Mouse (Mus musculus) kidney, adult 2 months (tissue): Measurements from ENCODE around the gene Arhgap25. TPM values are rescaled to one million over a fixed set of nuclear protein-coding genes. Genes with fewer than 3 reads are reported as not detected.

Experiments
- DNase-seq: peaks from one replicate; pipeline ENCODE4 v3.0.0; 2021
- H3K27ac ChIP-seq: fragments of 200-500 bp; 2 replicates; pipeline ENCODE4 v1.5.1; 2012; ENCODE audit warnings: low read depth, low read length, control low read depth, inconsistent platforms; ENCODE audit not compliant: insufficient read depth
- H3K27me3 ChIP-seq: fragments of 200-500 bp; replicated peaks from 2 replicates; pipeline ENCODE4 v1.6.1; 2012; ENCODE audit warnings: mild to moderate bottlenecking, moderate library complexity, low read length, inconsistent platforms; ENCODE audit not compliant: control insufficient read depth, insufficient read depth
- H3K36me3 ChIP-seq: fragments of 200-500 bp; 2 replicates; pipeline ENCODE4 v1.6.1; 2012; ENCODE audit warnings: mild to moderate bottlenecking, moderate library complexity, low read length, inconsistent platforms; ENCODE audit not compliant: control insufficient read depth, insufficient read depth
- H3K4me1 ChIP-seq: fragments of 200-500 bp; 2 replicates; pipeline ENCODE4 v1.6.1; 2011; ENCODE audit warnings: low read length; ENCODE audit not compliant: control insufficient read depth, insufficient read depth
- H3K4me3 ChIP-seq: fragments of 200-500 bp; 2 replicates; pipeline ENCODE4 v1.5.1; 2011; ENCODE audit warnings: mild to moderate bottlenecking, low read depth, low read length, control low read depth; ENCODE audit not compliant: insufficient read depth
- CTCF ChIP-seq: fragments of 200-500 bp; conservative IDR thresholded peaks from 2 replicates; pipeline ENCODE4 v1.5.1; 2011; ENCODE audit warnings: low read depth, mild to moderate bottlenecking, control low read depth, low read length, moderate library complexity, mixed read lengths; ENCODE audit not compliant: insufficient read depth, insufficient read length
- POLR2A ChIP-seq: fragments of 200-500 bp; IDR thresholded peaks from one replicate; pipeline ENCODE4 v1.6.1; 2011; ENCODE audit warnings: low read depth, low read length, control low read depth
- WGBS: fragments of 180-500 bp; shearing (Covaris S2); methylation state at CpG from one replicate; pipeline ENCODE4 v1.1.7; 2018; 5-methylcytosine and 5-hydroxymethylcytosine counted together
- polyA plus RNA-seq: library from polyadenylated mRNA; depleted of rRNA; stranded (reverse); fragments of >200 nt; gene quantifications from 2 replicates; pipeline ENCODE4 v1.2.3, GENCODE M21; 2012

Gene Arhgap25
- polyA plus RNA-seq, 1 experiment = 1.5 TPM

DNA sequence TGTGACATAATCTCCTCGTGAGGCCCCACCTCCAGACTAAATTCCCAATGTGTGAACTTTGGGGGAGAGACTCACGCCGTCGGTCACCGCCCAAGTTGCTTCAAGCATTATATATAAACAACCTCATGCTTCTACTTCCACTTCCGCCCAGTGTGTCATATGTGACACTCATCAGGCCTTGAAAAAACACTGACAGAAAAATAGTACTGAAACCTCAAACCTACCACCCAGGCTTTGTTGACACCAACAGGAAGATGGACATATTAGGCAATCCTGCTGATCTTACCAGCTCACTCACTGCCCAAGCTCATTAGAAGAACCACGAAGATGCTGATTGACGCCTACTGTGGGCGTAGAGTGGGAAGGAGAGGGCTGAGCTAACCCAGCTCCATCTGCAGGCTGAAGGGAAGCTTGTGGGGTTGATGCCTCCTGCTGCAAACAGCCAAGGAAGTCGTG, 30.2 kb downstream of the Arhgap25 start:
- H3K27ac ChIP-seq = no peak overlapping the region
- 75% methylated on average over 10 of the region's 10 CpGs for WGBS
- no peaks in the 10 kb centered on the region for H3K36me3 ChIP-seq
- no peaks in the 10 kb centered on the region for H3K27me3 ChIP-seq
- no peak overlapping the region for H3K4me3 ChIP-seq
- no peak for TF ChIP-seq POLR2A
- DNase-seq = peak; percentile 33
- H3K4me1 ChIP-seq = no peaks in the 10 kb centered on the region

DNA sequence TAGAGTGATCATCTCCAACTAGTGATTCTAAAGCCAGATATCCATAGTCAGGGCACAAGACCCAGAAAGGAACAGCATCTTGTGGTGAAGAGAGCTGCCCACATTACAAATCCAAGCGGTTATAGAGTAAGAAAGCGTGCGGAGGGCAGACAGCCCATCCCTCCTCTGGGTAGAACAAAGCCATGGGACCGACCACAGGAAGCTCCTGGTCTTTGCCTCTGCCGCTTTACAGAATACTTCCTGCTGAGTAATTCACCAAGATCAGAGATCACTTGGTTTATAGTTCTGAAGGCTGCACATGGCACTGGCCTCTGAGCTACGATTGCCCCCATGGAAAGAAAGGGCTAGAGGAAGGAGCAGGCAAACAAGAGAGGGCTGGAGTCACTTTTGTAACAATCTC, 30.6 kb downstream of the Arhgap25 start:
- Histone ChIP-seq H3K36me3 (no peaks in the 10 kb centered on the region), H3K27ac (no peak overlapping the region), H3K27me3 (no peaks in the 10 kb centered on the region), H3K4me3 (no peak overlapping the region), H3K4me1 (no peaks in the 10 kb centered on the region)
- DNase-seq = no peak
- no peak for TF ChIP-seq CTCF
- TF ChIP-seq POLR2A = no peak
- WGBS = 66% methylated on average over 6 of the region's 6 CpGs

- Histone ChIP-seq H3K27me3 (no peaks in the 10 kb centered on the region), H3K4me3 (no peak overlapping the region), H3K27ac (no peak overlapping the region), H3K36me3 (no peaks in the 10 kb centered on the region), H3K4me1 (no peaks in the 10 kb centered on the region)
- WGBS = 90% methylated on average over 7 of the region's 7 CpGs
- no peak for DNase-seq
- TF ChIP-seq CTCF = no peak
- no peak for TF ChIP-seq POLR2A
Measured at GRCm38 (mm10) chr6:87500696-87501095, 32.4 kb downstream of the Arhgap25 start.

DNA sequence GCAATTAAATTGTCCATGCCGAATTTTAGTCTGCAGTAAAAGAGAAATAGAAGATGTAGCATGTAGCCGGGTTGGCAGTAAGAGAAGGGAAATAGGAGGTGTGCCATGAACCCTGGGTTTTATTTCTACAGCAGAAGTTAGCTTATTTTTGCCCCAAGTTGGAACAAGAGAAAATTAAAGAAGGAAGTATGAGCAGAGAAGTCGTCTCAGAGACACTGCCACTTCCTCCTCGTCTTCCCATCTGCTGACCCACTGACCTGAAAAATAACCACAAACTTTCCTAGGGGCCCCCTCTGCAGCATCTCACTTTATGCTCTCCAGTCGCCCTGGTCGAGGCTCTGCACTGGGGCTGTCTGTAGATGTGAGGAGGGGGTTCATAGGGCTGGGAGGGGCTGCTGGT, 33.3 kb downstream of the Arhgap25 start:
- peak; percentile 8 for DNase-seq
- H3K27me3 ChIP-seq = no peaks in the 10 kb centered on the region
- no peaks in the 10 kb centered on the region for H3K4me1 ChIP-seq
- WGBS = 50% methylated on average over 6 of the region's 6 CpGs
- no peak overlapping the region for H3K4me3 ChIP-seq
- H3K36me3 ChIP-seq = no peaks in the 10 kb centered on the region
- TF ChIP-seq CTCF = no peak
- H3K27ac ChIP-seq = no peak overlapping the region

DNA sequence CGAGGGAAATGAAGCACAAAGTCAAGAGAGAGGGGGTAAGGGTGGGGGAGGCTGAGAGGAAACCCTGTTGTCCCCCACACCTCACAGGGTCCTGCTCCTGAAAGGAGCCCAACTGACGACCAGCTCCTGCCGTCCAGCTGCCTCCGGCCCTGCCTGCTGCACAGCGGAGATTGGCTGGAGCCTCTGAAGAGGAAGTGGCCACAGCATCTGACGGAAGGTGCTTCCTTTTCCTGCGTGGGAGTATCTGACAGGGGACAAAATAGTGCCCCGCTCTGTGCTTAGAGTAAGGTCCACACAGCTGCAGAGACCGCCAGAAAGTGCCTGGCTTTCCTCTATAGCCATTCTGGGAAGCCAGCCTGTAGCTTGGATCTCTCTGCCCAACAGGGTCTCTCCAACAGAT, 36.9 kb downstream of the Arhgap25 start:
- WGBS = 40% methylated on average over 9 of the region's 9 CpGs
- H3K27ac ChIP-seq = peak overlapping the region; percentile 64
- DNase-seq = peak; percentile 62
- no peaks in the 10 kb centered on the region for H3K36me3 ChIP-seq
- H3K4me3 ChIP-seq = peak overlapping the region; percentile 61
- H3K27me3 ChIP-seq = no peaks in the 10 kb centered on the region
- TF ChIP-seq CTCF = no peak
- no peak for TF ChIP-seq POLR2A
- no peaks in the 10 kb centered on the region for H3K4me1 ChIP-seq

GRCm38 (mm10) chr6:87494339-87494738, 38.7 kb downstream of the Arhgap25 start:
- 55% methylated on average over 9 of the region's 9 CpGs for WGBS
- DNase-seq = peak; percentile 31
- H3K27ac ChIP-seq = no peak overlapping the region
- H3K4me1 ChIP-seq = no peaks in the 10 kb centered on the region
- H3K27me3 ChIP-seq = no peaks in the 10 kb centered on the region
- TF ChIP-seq CTCF (no peak), POLR2A (no peak)
- H3K36me3 ChIP-seq = no peaks in the 10 kb centered on the region
- H3K4me3 ChIP-seq = peak overlapping the region; percentile 12; the same call in 1 of the 2 replicates

- Histone ChIP-seq H3K4me3 (no peak overlapping the region), H3K4me1 (no peaks in the 10 kb centered on the region), H3K36me3 (no peaks in the 10 kb centered on the region), H3K27me3 (no peaks in the 10 kb centered on the region), H3K27ac (no peak overlapping the region)
- TF ChIP-seq CTCF = peak; percentile 34
- TF ChIP-seq POLR2A = no peak
- peak; percentile 15 for DNase-seq
- 71% methylated on average over 6 of the region's 6 CpGs for WGBS
Measured at GRCm38 (mm10) chr6:87487657-87488426, 45.2 kb downstream of the Arhgap25 start.

GRCm38 (mm10) chr6:87484806-87485205, 48.3 kb downstream of the Arhgap25 start:
- Histone ChIP-seq H3K27ac (no peak overlapping the region), H3K4me1 (no peaks in the 10 kb centered on the region), H3K4me3 (no peak overlapping the region), H3K27me3 (no peaks in the 10 kb centered on the region), H3K36me3 (no peaks in the 10 kb centered on the region)
- DNase-seq = no peak
- TF ChIP-seq POLR2A = no peak
- no peak for TF ChIP-seq CTCF
- 78% methylated on average over 5 of the region's 5 CpGs for WGBS
